Mouse (Mus musculus) limb, embryonic 14.5 days (tissue): ENCODE results near the gene Jtb. TPM values are rescaled to one million over a fixed set of nuclear protein-coding genes. Genes with fewer than 3 reads are reported as not detected.

Experiments
- ATAC-seq: fragments of 200-750 bp; cut with Nextera tagmentation; 2 replicates; pipeline ENCODE4 v1.8.0; 2017; ENCODE audit warnings: low read depth, moderate number of reproducible peaks, moderate TSS enrichment; ENCODE audit not compliant: low FRiP score
- DNase-seq: peaks from one replicate; pipeline ENCODE4 v3.0.0-alpha.2; 2015; ENCODE audit warnings: low spot score
- H3K27ac ChIP-seq: fragments of 300-500 bp; sonication (generic); replicated peaks from 2 replicates; pipeline ENCODE4 v1.5.1; 2014; ENCODE audit warnings: low read depth, mild to moderate bottlenecking, low read length, moderate library complexity, mixed read lengths
- H3K27me3 ChIP-seq: fragments of 300-500 bp; sonication (generic); 2 replicates; pipeline ENCODE4 v1.6.1; 2014; ENCODE audit warnings: low read length, mixed read lengths; ENCODE audit not compliant: control insufficient read depth, insufficient read depth
- H3K36me3 ChIP-seq: fragments of 300-500 bp; sonication (generic); 2 replicates; pipeline ENCODE4 v1.6.1; 2014; ENCODE audit warnings: mild to moderate bottlenecking, low read length, moderate library complexity, mixed read lengths; ENCODE audit not compliant: control insufficient read depth, insufficient read depth
- H3K4me1 ChIP-seq: fragments of 300-500 bp; sonication (generic); 2 replicates; pipeline ENCODE4 v1.6.1; 2014; ENCODE audit warnings: antibody characterized with exemption, low read length, mixed read lengths; ENCODE audit not compliant: control insufficient read depth, insufficient read depth
- H3K4me2 ChIP-seq: fragments of 300-500 bp; sonication (generic); replicated peaks from 2 replicates; pipeline ENCODE4 v1.6.1; 2014; ENCODE audit warnings: low read depth, mild to moderate bottlenecking, low read length, moderate library complexity; ENCODE audit not compliant: severe bottlenecking
- H3K4me3 ChIP-seq: fragments of 300-500 bp; sonication (generic); replicated peaks from 2 replicates; pipeline ENCODE4 v1.5.1; 2014; ENCODE audit warnings: low read length
- H3K9ac ChIP-seq: fragments of 300-500 bp; sonication (generic); 2 replicates; pipeline ENCODE4 v1.6.1; 2014; ENCODE audit warnings: mild to moderate bottlenecking, low read depth, low read length, moderate library complexity; ENCODE audit not compliant: severe bottlenecking
- H3K9me3 ChIP-seq: fragments of 300-500 bp; sonication (generic); 2 replicates; pipeline ENCODE4 v1.6.1; 2016; ENCODE audit warnings: low read length; ENCODE audit not compliant: control insufficient read depth
- POLR2A ChIP-seq: fragments of 200-500 bp; IDR thresholded peaks from 2 replicates; pipeline ENCODE4 v1.8.0; 2012; ENCODE audit warnings: inconsistent platforms, mild to moderate bottlenecking, moderate library complexity, borderline replicate concordance; ENCODE audit not compliant: insufficient read depth, insufficient read length; ENCODE audit errors: extremely low read depth
- WGBS: fragments of 180-500 bp; shearing (Covaris S2); extraction: QIAGEN DNeasy Blood & Tissue Kit; methylation state at CpG from one replicate; pipeline ENCODE4 v1.1.7; 2014; 5-methylcytosine and 5-hydroxymethylcytosine counted together
- polyA plus RNA-seq, 2 experiments: library from polyadenylated mRNA; depleted of rRNA in 1 of 2; stranded (reverse) in 1 of 2; unstranded in 1 of 2; fragments of >200 nt; fragmentation: Nextera tagmentation in 1 of 2; extraction: Ambion mirVana in 1 of 2; gene quantifications; 2 replicates each; pipeline versions ENCODE4 v1.2.1 to v1.2.3; 2012 to 2014

Gene Jtb
- polyA plus RNA-seq, 2 experiments, result 74.2 to 130 TPM

GRCm38 (mm10) chr3:90241669-90242358 lies 10.4 kb downstream of the Jtb start:
- WGBS, result 80% methylated on average over 10 of the region's 10 CpGs
- Histone ChIP-seq H3K4me1 (peaks cover 14% of the 10 kb centered on the region), H3K4me2 (0 out of 2 replicates have a peak overlapping the region, but pooled peaks have one; percentile 53), H3K9ac (no peak overlapping the region), H3K9me3 (no peaks in the 10 kb centered on the region), H3K27ac (no peak overlapping the region), H3K36me3 (0 out of 2 replicates have a peak, but pooled peaks cover 8% of the 10 kb centered on the region), H3K4me3 (no peak overlapping the region), H3K27me3 (no peaks in the 10 kb centered on the region)
- no peak for ATAC-seq
- DNase-seq, result no peak
- TF ChIP-seq POLR2A, result no peak

- WGBS, result 3% methylated on average over 19 of the region's 19 CpGs
- peak; percentile 91 for DNase-seq
- H3K9ac ChIP-seq, result peak within 1 kb of the TSS; percentile 40; the same call in 1 of the 2 replicates
Observed at GRCm38 (mm10) chr3:90242984-90243775, 11.8 kb downstream of the Jtb start, which contains the start of gene Creb3l4. TSS of gene Creb3l4 (minus strand) at chr3:90243512.

GRCm38 (mm10) chr3:90245406-90245805 lies 14.0 kb downstream of the Jtb start:
- 62% methylated on average over 2 of the region's 2 CpGs for WGBS
- TF ChIP-seq POLR2A, result no peak
- Histone ChIP-seq H3K4me2 (no peak overlapping the region), H3K36me3 (0 out of 2 replicates have a peak, but pooled peaks cover 8% of the 10 kb centered on the region), H3K27ac (no peak overlapping the region), H3K4me3 (no peak overlapping the region), H3K9me3 (no peaks in the 10 kb centered on the region), H3K4me1 (peaks cover 24% of the 10 kb centered on the region), H3K27me3 (no peaks in the 10 kb centered on the region), H3K9ac (no peak overlapping the region)
- DNase-seq (no peak), ATAC-seq (no peak)

More at GRCm38 (mm10) chr3:90242984-90243775, 11.8 kb downstream of the Jtb start, which contains the start of gene Creb3l4:
- H3K4me1 ChIP-seq, result peaks cover 18% of the 10 kb centered on the region
- 0 out of 2 replicates have a peak, but pooled peaks have one; percentile 12 for TF ChIP-seq POLR2A
- no peaks in the 10 kb centered on the region for H3K27me3 ChIP-seq
- H3K4me3 ChIP-seq, result peak within 1 kb of the TSS; percentile 31
- H3K9me3 ChIP-seq, result no peaks in the 10 kb centered on the region
- ATAC-seq, result peak; percentile 79
- H3K36me3 ChIP-seq, result 0 out of 2 replicates have a peak, but pooled peaks cover 3% of the 10 kb centered on the region
- peak within 1 kb of the TSS; percentile 66 for H3K27ac ChIP-seq
- peak within 1 kb of the TSS; percentile 53 for H3K4me2 ChIP-seq

- no peaks in the 10 kb centered on the region for H3K9me3 ChIP-seq
- no peak for DNase-seq
- ATAC-seq, result no peak
Observed at GRCm38 (mm10) chr3:90247630-90247959, 16.2 kb downstream of the Jtb start.

More at GRCm38 (mm10) chr3:90247630-90247959, 16.2 kb downstream of the Jtb start:
- TF ChIP-seq POLR2A, result no peak
- 3% methylated on average over 3 of the region's 3 CpGs for WGBS
- Histone ChIP-seq H3K9ac (peak overlapping the region; percentile 57), H3K27ac (peak overlapping the region; percentile 92), H3K4me3 (peak overlapping the region; percentile 77), H3K36me3 (peaks cover 21% of the 10 kb centered on the region), H3K4me2 (peak overlapping the region; percentile 85), H3K4me1 (peaks cover 21% of the 10 kb centered on the region), H3K27me3 (no peaks in the 10 kb centered on the region)
